Mouse (Mus musculus) retina, embryonic 14.5 days (tissue): ENCODE measurements around the gene Gm3776.
"Not testable (repeated sequence)": the region's sequence is repeated elsewhere in the genome, so short reads cannot be mapped to it uniquely, and the experiment has no call there.

Experiments
- DNase-seq: peaks from one replicate; pipeline ENCODE4 v3.0.0-alpha.2; 2015; ENCODE audit warnings: low spot score

Gm3776 gene

GRCm38 (mm10) chr9:78292462-78292861 is 35.5 kb downstream of the Gm3776 start:
- DNase-seq: not testable (repeated sequence)

DNA sequence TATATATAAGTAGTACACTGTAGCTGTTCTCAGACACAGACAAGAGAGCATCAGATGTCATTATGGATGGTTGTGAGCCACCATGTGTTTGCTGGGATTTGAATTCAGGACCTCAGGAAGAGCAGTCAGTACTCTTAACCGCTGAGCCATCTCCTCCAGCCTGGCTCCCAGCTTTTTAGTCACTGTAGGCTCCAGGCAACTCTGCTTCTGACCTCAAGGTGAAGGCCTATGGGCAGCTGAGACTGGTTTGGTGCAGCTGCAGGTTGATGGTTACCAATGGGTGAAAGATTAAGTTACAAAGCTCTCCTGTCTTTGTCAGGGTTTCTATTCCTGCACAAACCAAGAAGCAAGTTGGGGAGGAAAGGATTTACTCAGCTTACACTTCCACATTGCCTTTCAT is 36.8 kb downstream of the Gm3776 start:
- not testable (repeated sequence) for DNase-seq

DNA sequence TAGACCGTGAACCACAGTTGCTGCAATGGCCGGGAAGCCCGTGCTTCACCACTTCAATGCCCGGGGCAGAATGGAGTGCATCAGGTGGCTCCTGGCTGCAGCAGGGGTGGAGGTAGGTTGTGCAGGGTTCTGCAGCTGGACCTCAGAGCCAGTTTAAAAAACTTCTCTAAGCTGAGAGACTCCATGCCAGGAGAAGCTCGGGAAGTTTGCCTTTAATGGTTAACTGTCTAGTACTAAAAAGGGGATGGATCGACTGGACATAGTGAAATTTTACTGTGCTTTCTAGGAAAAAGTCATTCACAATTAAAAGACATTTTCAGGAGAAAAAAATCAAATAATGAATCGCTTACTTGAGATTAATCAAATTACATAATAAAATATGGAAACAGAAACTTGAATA is 37.9 kb downstream of the Gm3776 start:
- DNase-seq: not testable (repeated sequence)

DNA sequence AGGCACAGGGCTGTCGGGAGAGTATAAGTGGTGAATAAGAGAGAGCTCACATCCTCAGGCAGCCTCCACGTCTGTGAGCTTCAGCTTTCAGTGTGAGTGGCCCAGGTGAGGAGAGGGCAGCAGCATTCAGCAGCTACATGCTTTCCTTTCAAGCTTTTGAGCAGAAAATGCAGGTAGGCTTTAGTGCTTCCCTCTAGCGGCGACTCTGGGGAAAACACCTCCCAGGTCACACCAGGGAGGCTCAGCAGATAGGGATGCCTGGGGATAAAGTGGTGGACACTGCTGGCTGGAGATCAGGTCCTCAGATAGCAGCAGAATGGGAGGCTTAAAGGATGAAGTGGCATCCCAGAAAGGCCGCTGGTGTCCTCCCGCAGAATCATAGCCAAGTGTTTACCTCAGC is 39.2 kb downstream of the Gm3776 start:
- DNase-seq: peak; percentile 77

DNA sequence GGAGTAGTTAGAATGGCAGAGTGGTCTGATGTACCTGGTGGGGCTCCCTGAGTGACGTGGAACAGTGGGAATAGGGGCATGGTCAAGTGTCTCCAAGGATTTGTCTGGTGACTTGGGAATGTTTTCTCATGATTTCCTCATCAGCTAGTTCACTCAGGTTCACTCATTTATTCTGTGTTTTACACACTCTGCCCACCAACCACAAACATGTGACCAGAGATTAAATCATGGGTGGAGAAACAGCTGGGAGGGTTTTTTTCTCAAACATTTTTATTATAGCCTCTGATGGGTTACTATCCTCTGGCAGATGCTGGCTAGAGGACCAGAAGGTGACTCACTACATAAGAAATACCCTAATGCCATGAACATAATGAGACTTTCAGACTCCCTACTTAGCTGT is 41.3 kb downstream of the Gm3776 start:
- no peak for DNase-seq

DNA sequence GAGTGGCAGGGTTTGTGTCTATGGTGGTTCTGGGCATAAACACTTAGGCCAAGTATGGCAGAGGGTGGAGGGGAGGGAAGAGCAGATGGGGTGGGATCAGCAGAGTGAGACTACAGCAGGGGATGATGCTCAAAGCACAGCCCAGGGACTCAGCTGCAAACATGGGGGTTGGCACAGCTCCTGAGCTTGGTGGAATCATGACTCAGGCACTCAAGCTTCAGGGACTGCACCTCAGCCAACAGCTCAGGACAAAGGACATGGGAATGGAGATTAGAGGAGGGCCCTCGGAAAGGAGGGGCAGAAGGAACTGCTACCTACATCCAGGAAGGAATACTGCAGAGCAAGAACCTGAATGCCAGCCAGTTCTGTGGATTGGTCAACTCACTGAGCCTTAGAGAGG is 42.2 kb downstream of the Gm3776 start:
- not testable (repeated sequence) for DNase-seq

DNA sequence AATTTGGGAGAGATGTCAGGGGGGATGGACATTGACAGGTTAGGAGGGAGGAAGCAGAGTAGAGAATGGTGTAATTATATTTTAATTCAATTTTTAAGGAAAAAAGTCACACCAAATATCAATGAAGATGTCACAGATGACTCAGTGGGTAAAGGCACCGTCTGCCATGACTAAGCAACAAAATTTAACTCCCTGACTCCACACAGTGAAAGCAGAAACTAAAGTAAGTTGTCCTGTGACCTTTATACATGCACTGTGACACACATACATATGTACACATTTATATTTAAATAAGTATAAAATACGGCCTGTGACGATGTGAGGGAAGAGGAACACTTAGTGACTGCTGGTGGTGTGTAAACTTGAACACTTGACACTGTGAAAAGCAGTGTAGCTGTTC is 51.2 kb downstream of the Gm3776 start:
- DNase-seq: not testable (repeated sequence)

- DNase-seq: no peak
Observed at GRCm38 (mm10) chr9:78314696-78315095, 57.8 kb downstream of the Gm3776 start, which contains the start of gene Omt2a. TSS of gene Omt2a (minus strand) at chr9:78314796.
